Mouse (Mus musculus) natural killer cell, adult 2 months (primary cell): ENCODE measurements around the gene BC037034.
A peak's percentile ranks its signal among the peaks of the same experiment; 100 is the strongest.

Source experiments
- DNase-seq, 2 experiments: peaks; one replicate each; pipeline ENCODE4 v3.0.0; 2022; ENCODE audit warnings: low spot score in 2 of 2

Gene BC037034

GRCm38 (mm10) chr5:138216632-138217031 is 47.2 kb downstream of the BC037034 start:
- DNase-seq: peak in 1 of 2 experiments; percentile 16
